Mouse (Mus musculus) liver, embryonic 15.5 days (tissue): Measurements from ENCODE around the gene Gm21060. TPM values are rescaled to one million over a fixed set of nuclear protein-coding genes. Genes with fewer than 3 reads are reported as not detected.
"Not testable (repeated sequence)": the region's sequence is repeated elsewhere in the genome, so short reads cannot be mapped to it uniquely, and the experiment has no call there.

Experiments used
- ATAC-seq: fragments of 200-750 bp; cut with Nextera tagmentation; 2 replicates; pipeline ENCODE4 v1.8.0; 2017; ENCODE audit warnings: moderate number of reproducible peaks, mild to moderate bottlenecking, moderate library complexity; ENCODE audit not compliant: insufficient read depth
- H3K27ac ChIP-seq: fragments of 300-500 bp; sonication (generic); replicated peaks from 2 replicates; pipeline ENCODE4 v1.5.1; 2015; ENCODE audit warnings: mild to moderate bottlenecking, inconsistent platforms
- H3K27me3 ChIP-seq: fragments of 300-500 bp; sonication (generic); 2 replicates; pipeline ENCODE4 v1.6.1; 2015; ENCODE audit warnings: mild to moderate bottlenecking, inconsistent platforms
- H3K36me3 ChIP-seq: fragments of 300-500 bp; sonication (generic); replicated peaks from 2 replicates; pipeline ENCODE4 v1.6.1; 2015; ENCODE audit warnings: moderate library complexity, mild to moderate bottlenecking, inconsistent platforms
- H3K4me1 ChIP-seq: fragments of 300-500 bp; sonication (generic); replicated peaks from 2 replicates; pipeline ENCODE4 v1.6.1; 2015; ENCODE audit warnings: inconsistent platforms
- H3K4me2 ChIP-seq: fragments of 300-500 bp; sonication (generic); 2 replicates; pipeline ENCODE4 v1.6.1; 2015; ENCODE audit warnings: moderate library complexity, mild to moderate bottlenecking, inconsistent platforms
- H3K4me3 ChIP-seq: fragments of 300-500 bp; sonication (generic); replicated peaks from 2 replicates; pipeline ENCODE4 v1.5.1; 2015; ENCODE audit warnings: mild to moderate bottlenecking, inconsistent platforms
- H3K9ac ChIP-seq: fragments of 300-500 bp; sonication (generic); 2 replicates; pipeline ENCODE4 v1.6.1; 2015; ENCODE audit warnings: moderate library complexity, mild to moderate bottlenecking, inconsistent platforms
- H3K9me3 ChIP-seq: fragments of 300-500 bp; sonication (generic); replicated peaks from 2 replicates; pipeline ENCODE4 v1.6.1; 2016; ENCODE audit warnings: inconsistent platforms
- WGBS: fragments of 180-500 bp; shearing (Covaris S2); methylation state at CpG from one replicate; pipeline ENCODE4 v1.1.7; 2015; ENCODE audit warnings: mixed read lengths; ENCODE audit not compliant: insufficient replicate concordance; 5-methylcytosine and 5-hydroxymethylcytosine counted together
- polyA plus RNA-seq: library from polyadenylated mRNA; unstranded; fragments of >200 nt; fragmentation: Nextera tagmentation; extraction: Ambion mirVana; gene quantifications from 2 replicates; pipeline ENCODE4 v1.2.1, GENCODE M21; 2015

Gene Gm21060
- polyA plus RNA-seq, 1 experiment from 2014 or later: not detected

DNA sequence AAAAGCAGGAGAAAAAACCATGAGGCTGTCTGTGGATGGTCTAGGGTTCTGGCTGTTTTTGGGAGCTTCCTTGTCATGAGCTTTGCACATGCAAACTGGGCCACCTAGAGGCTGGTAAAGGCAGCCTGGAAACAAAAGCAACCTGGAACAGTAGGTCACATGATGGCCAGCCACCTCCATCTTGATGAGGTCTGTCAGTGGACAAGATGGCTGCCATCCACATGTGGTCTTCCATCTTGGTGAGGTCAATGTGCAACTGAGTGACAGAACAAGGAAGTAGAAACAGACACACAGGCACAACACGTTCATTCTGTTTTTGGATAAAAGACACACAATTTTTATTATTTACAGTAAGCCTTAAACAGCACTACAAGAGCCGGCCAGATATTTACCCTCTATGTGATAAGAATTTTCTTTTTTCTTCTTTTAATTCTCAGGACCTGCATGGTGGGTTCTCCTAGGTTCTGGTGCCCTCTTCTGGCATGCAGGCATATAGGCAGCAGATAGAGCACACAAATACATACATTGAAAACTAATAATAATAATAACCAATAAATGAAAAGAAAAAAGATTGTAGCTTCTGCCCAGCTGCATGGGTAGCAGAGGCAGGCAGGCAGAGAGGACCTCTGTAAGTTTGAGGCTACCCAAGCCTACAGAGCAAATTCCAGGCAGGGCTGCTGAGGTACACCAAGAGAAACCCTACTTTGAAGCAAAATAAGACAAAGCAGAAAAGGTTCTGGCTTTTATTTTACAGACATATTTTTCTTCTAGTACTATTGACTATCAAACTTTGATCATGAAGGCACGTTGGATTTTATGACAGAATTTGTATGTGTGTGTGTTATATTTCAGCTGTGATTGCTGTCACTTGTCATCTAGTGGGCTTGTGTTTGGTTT, 31.3 kb downstream of the Gm21060 start:
- Histone ChIP-seq H3K4me1 (0 out of 2 replicates have a peak, but pooled peaks cover 4% of the 10 kb centered on the region), H3K27ac (no peak overlapping the region), H3K9me3 (no peaks in the 10 kb centered on the region), H3K36me3 (no peaks in the 10 kb centered on the region), H3K27me3 (no peaks in the 10 kb centered on the region; the same call in 1 of the 2 replicates), H3K9ac (no peak overlapping the region), H3K4me2 (no peak overlapping the region), H3K4me3 (peak overlapping the region; percentile 30)
- ATAC-seq: 0 out of 2 replicates have a peak, but pooled peaks have one; percentile 3
- 4% methylated on average over 3 of the region's 3 CpGs for WGBS

DNA sequence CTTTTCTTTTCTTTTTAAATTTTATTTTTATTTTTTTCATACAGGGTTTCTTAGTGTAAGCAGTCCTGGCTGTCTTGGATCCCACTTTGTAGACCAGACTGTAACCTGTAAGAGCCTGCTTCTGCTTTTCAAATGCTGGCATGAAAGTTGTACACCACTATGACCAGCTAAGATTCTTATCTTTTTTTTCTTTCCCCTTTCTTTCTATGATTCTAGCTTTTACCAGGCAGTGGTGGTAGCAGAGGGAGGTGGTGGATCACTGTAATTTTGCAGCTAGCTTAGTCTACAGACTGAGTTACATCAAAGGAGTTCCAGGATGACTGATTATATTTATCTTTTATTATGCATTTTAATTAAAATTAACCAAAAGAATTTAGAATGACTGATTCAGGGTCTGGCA, 31.9 kb downstream of the Gm21060 start:
- no peaks in the 10 kb centered on the region for H3K9me3 ChIP-seq
- H3K36me3 ChIP-seq: no peaks in the 10 kb centered on the region
- H3K4me1 ChIP-seq: 0 out of 2 replicates have a peak, but pooled peaks cover 4% of the 10 kb centered on the region
- ATAC-seq: no peak
- H3K4me2 ChIP-seq: no peak overlapping the region
- H3K27me3 ChIP-seq: no peaks in the 10 kb centered on the region; the same call in 1 of the 2 replicates
- H3K4me3 ChIP-seq: no peak overlapping the region
- H3K27ac ChIP-seq: no peak overlapping the region
- no peak overlapping the region for H3K9ac ChIP-seq

DNA sequence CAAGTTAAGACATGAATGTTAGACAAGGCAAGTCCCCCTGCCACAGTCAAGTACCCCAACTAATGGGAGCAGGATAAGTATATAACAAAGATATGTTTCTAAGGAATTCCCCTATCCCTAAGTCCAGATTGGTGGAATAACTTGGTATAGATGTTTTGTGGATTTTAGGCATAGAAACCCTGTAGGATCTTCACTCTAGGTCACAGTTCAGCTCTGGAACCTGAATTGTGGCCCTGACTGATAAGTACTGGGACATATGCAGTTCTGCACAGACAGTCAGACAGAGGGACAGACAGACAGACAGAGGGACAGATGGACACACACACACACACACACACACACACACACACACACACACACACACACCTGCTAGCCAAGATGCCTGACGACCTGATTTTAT, 32.6 kb downstream of the Gm21060 start:
- no peaks in the 10 kb centered on the region for H3K9me3 ChIP-seq
- no peak overlapping the region for H3K4me3 ChIP-seq
- WGBS: 64% methylated on average over 1 of the region's 1 CpGs
- 0 out of 2 replicates have a peak, but pooled peaks cover 4% of the 10 kb centered on the region for H3K4me1 ChIP-seq
- no peaks in the 10 kb centered on the region; the same call in 1 of the 2 replicates for H3K27me3 ChIP-seq
- H3K9ac ChIP-seq: no peak overlapping the region
- H3K27ac ChIP-seq: no peak overlapping the region
- no peaks in the 10 kb centered on the region for H3K36me3 ChIP-seq
- ATAC-seq: no peak
- no peak overlapping the region for H3K4me2 ChIP-seq

DNA sequence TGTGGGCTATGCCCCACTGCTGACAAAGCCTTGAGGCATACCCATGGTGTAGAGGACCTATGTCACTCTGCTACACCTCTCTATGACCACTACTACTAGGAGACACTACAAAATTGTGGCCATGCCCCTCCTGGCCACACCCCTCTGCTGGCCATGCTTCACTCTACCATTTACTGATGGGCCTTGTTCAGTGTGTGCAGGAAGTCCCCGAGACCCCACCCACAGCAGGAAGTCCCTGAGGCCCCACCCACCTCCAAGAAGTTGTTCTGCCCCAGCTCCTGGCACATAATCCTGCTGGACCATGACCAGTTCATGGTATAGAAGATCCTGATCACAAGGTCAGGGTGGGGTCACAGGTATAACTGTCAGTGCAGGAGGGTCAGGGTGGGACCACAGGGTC, 35.6 kb downstream of the Gm21060 start:
- Histone ChIP-seq H3K4me3 (no peak overlapping the region), H3K4me1 (0 out of 2 replicates have a peak, but pooled peaks cover 4% of the 10 kb centered on the region), H3K36me3 (no peaks in the 10 kb centered on the region), H3K27me3 (no peaks in the 10 kb centered on the region), H3K27ac (no peak overlapping the region), H3K9me3 (no peaks in the 10 kb centered on the region), H3K4me2 (no peak overlapping the region), H3K9ac (no peak overlapping the region)
- 60% methylated on average over 1 of the region's 1 CpGs for WGBS
- no peak for ATAC-seq

DNA sequence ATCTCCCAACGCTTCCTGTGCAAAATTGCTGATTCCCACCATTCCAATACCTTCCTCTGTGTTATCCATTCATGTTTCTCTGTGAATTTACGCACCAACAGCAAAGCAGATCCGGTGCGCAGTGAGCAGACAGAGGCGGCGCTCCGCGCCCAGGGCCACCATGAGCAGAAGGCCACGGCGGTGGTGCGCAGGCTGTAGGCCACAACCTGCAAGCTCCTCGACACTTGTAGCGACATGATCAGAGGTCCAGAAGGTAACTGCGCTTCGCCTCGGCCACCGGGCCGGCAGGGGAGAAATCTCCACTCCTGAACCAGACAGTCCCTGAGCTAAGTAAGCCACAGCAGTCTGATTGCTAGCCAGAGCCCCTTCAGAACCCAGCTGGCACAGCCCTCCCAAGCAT, 39.1 kb downstream of the Gm21060 start:
- H3K27ac ChIP-seq: no peak overlapping the region

DNA sequence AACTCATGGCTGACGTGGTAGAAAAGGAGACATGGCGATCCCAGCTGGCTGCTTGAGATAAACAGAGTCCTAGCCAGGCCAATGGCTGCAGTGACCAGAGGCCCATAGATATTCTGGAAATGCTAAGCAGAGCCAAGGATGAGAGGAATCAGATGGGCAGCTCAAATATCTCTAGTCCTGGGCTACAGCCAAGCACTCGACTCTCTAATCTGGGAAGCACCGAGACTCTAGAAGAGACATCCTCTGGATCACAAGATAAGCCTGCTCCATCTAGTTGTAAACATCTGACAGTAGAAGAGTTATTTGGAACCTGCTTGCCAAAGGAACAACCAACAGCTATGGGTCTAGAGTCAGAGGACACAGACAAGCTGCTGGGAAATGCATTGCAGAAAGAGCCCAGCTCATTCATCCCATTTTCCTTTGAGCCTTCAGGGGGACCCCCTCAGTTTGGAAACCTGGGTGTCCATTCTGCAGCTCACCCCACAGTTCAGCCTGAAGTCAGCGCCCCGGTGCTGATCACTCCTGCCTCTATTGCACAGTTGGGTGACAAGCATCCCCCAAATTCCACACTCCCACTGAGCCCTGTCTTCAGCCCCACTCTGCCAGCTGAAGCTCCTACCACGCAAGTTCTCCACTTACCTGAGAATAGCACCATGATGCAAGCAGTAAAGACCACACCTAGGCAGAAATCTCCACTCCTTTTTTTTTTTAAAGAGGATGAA, 40.5 kb downstream of the Gm21060 start:
- WGBS: 66% methylated on average over 7 of the region's 7 CpGs
- Histone ChIP-seq H3K4me1 (no peaks in the 10 kb centered on the region), H3K27ac (no peak overlapping the region), H3K4me2 (no peak overlapping the region), H3K27me3 (no peaks in the 10 kb centered on the region), H3K36me3 (no peaks in the 10 kb centered on the region), H3K9me3 (no peaks in the 10 kb centered on the region), H3K9ac (no peak overlapping the region), H3K4me3 (no peak overlapping the region)
- ATAC-seq: no peak

More for the DNA sequence above, 39.1 kb downstream of the Gm21060 start:
- H3K27me3 ChIP-seq: no peaks in the 10 kb centered on the region
- H3K9ac ChIP-seq: no peak overlapping the region
- no peak for ATAC-seq
- no peak overlapping the region for H3K4me2 ChIP-seq
- H3K4me1 ChIP-seq: no peaks in the 10 kb centered on the region
- WGBS: 80% methylated on average over 18 of the region's 18 CpGs
- no peaks in the 10 kb centered on the region for H3K36me3 ChIP-seq
- no peak overlapping the region for H3K4me3 ChIP-seq
- no peaks in the 10 kb centered on the region for H3K9me3 ChIP-seq

DNA sequence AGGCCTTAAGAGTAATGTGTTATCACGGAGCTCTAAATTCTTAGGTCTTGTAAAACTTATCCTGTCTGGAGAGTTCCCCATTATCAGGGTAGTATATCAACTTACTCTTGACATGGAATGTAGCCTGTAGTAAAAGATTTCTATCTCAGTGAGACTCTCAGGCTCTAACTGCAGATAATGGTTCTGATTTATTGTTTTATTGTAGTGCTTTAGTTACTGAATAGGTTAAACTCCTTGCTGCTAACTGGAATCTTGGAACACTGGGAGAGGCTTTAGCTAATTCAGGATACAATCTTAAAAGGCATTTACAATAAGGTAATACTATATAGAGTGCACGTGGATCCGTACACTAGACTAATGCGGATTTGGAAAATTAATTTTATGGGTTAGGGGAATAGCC, 49.5 kb downstream of the Gm21060 start:
- H3K4me2 ChIP-seq, H3K4me3 ChIP-seq, ATAC-seq, H3K4me1 ChIP-seq, H3K27me3 ChIP-seq, H3K9me3 ChIP-seq, H3K9ac ChIP-seq, H3K27ac ChIP-seq, H3K36me3 ChIP-seq: not testable (repeated sequence)
- 65% methylated on average over 4 of the region's 4 CpGs for WGBS

Other genes with a start within 250 kb of the Gm21060 start
- gene Zfp950, start 156.2 kb downstream of the Gm21060 start, polyA plus RNA-seq: 10.8 and 12.2 TPM in 2 replicates
- not detected in 2 replicates for gene Gm7102, start 120.8 kb downstream of the Gm21060 start, polyA plus RNA-seq
- gene Gm6020, start 113.2 kb downstream of the Gm21060 start, polyA plus RNA-seq: not detected in 2 replicates
- 15.8 and 19.1 TPM in 2 replicates for gene Csf2ra, start 68.6 kb downstream of the Gm21060 start, polyA plus RNA-seq